Mouse (Mus musculus): ENCODE data around the gene Cox4i2. TPM values are rescaled to one million over a fixed set of nuclear protein-coding genes. Genes with fewer than 3 reads are reported as not detected.

Gene Cox4i2
- total RNA-seq, 2 experiments from 2014 or later = 1.7 to 1.8 TPM

- intact Hi-C loops (cut with DNase I) = loop anchor here (5.0 kb wide), 1 partner anchor 40 kb away; no protein-coding TSS in a partner anchor
- DNase-seq (ENCODE audit: extremely low spot score in 1 of 2, low spot score in 2 of 2) = no peak
Observed at GRCm38 (mm10) chr2:152787136-152787535, 33.2 kb downstream of the Cox4i2 start.

GRCm38 (mm10) chr2:152787543-152787942, 33.6 kb downstream of the Cox4i2 start:
- DNase-seq (ENCODE audit: extremely low spot score in 1 of 2, low spot score in 2 of 2) = no peak
- intact Hi-C loops (cut with DNase I) = loop anchor here (5.0 kb wide), 1 partner anchor 40 kb away; no protein-coding TSS in a partner anchor

- peak; percentile 40 to 54 for DNase-seq (ENCODE audit: extremely low spot score in 1 of 2, low spot score in 2 of 2)
- intact Hi-C loops (cut with DNase I) = loop anchor here (5.0 kb wide), 1 partner anchor 38 kb away; no protein-coding TSS in a partner anchor
Observed at GRCm38 (mm10) chr2:152788892-152789421, 35.0 kb downstream of the Cox4i2 start.

- intact Hi-C loops (cut with DNase I) = loop anchor here (5.0 kb wide), 1 partner anchor 38 kb away; no protein-coding TSS in a partner anchor
- peak in 1 of 2 experiments; percentile 53 for DNase-seq (ENCODE audit: extremely low spot score in 1 of 2, low spot score in 2 of 2)
Observed at GRCm38 (mm10) chr2:152789591-152789999, 35.6 kb downstream of the Cox4i2 start.

GRCm38 (mm10) chr2:152792461-152792860, 38.5 kb downstream of the Cox4i2 start:
- intact Hi-C loops (cut with DNase I) = no loop called here
- DNase-seq (ENCODE audit: extremely low spot score in 1 of 2, low spot score in 2 of 2) = no peak

GRCm38 (mm10) chr2:152793381-152793780, 39.4 kb downstream of the Cox4i2 start:
- no peak for DNase-seq (ENCODE audit: extremely low spot score in 1 of 2, low spot score in 2 of 2)
- intact Hi-C loops (cut with DNase I) = no loop called here

- DNase-seq (ENCODE audit: extremely low spot score in 1 of 2, low spot score in 2 of 2) = no peak
- intact Hi-C loops (cut with DNase I) = no loop called here
Observed at GRCm38 (mm10) chr2:152794281-152794827, 40.4 kb downstream of the Cox4i2 start.

- intact Hi-C loops (cut with DNase I) = no loop called here
- no peak for DNase-seq (ENCODE audit: extremely low spot score in 1 of 2, low spot score in 2 of 2)
Observed at GRCm38 (mm10) chr2:152797589-152797988, 43.6 kb downstream of the Cox4i2 start.

- DNase-seq (ENCODE audit: extremely low spot score in 1 of 2, low spot score in 2 of 2) = no peak
- intact Hi-C loops (cut with DNase I) = no loop called here
Observed at GRCm38 (mm10) chr2:152799954-152800761, 46.2 kb downstream of the Cox4i2 start.

GRCm38 (mm10) chr2:152800762-152801113, 46.8 kb downstream of the Cox4i2 start:
- no peak for DNase-seq (ENCODE audit: extremely low spot score in 1 of 2, low spot score in 2 of 2)

GRCm38 (mm10) chr2:152802303-152802702, 48.3 kb downstream of the Cox4i2 start:
- intact Hi-C loops (cut with DNase I) = no loop called here
- DNase-seq (ENCODE audit: extremely low spot score in 1 of 2, low spot score in 2 of 2) = no peak

More at GRCm38 (mm10) chr2:152800762-152801113, 46.8 kb downstream of the Cox4i2 start:
- intact Hi-C loops (cut with DNase I) = no loop called here

- DNase-seq (ENCODE audit: extremely low spot score in 1 of 2, low spot score in 2 of 2) = no peak
- intact Hi-C loops (cut with DNase I) = no loop called here
Observed at GRCm38 (mm10) chr2:152803081-152803480, 49.1 kb downstream of the Cox4i2 start.

- peak in 1 of 2 experiments; percentile 56 for DNase-seq (ENCODE audit: extremely low spot score in 1 of 2, low spot score in 2 of 2)
- intact Hi-C loops (cut with DNase I) = no loop called here
Observed at GRCm38 (mm10) chr2:152804408-152805110, 50.6 kb downstream of the Cox4i2 start.

GRCm38 (mm10) chr2:152805111-152805490, 51.1 kb downstream of the Cox4i2 start:
- DNase-seq (ENCODE audit: extremely low spot score in 1 of 2, low spot score in 2 of 2) = no peak
- intact Hi-C loops (cut with DNase I) = no loop called here

GRCm38 (mm10) chr2:152806037-152806436, 52.1 kb downstream of the Cox4i2 start:
- intact Hi-C loops (cut with DNase I) = no loop called here
- no peak for DNase-seq (ENCODE audit: extremely low spot score in 1 of 2, low spot score in 2 of 2)

GRCm38 (mm10) chr2:152808178-152808577, 54.2 kb downstream of the Cox4i2 start:
- intact Hi-C loops (cut with DNase I) = no loop called here
- DNase-seq (ENCODE audit: extremely low spot score in 1 of 2, low spot score in 2 of 2) = no peak

GRCm38 (mm10) chr2:152810158-152810941, 56.4 kb downstream of the Cox4i2 start:
- intact Hi-C loops (cut with DNase I) = no loop called here
- DNase-seq (ENCODE audit: extremely low spot score in 1 of 2, low spot score in 2 of 2) = no peak

- DNase-seq (ENCODE audit: extremely low spot score in 1 of 2, low spot score in 2 of 2) = no peak
- intact Hi-C loops (cut with DNase I) = no loop called here
Observed at GRCm38 (mm10) chr2:152811336-152812165, 57.6 kb downstream of the Cox4i2 start.
